Mouse (Mus musculus) megakaryocyte, adult 5-6 weeks (primary cell): ENCODE data around the gene Sufu. TPM values are rescaled to one million over a fixed set of nuclear protein-coding genes. Genes with fewer than 3 reads are reported as not detected.

ENCODE experiments used
- ATAC-seq: 2 replicates; pipeline ENCODE4 v1.8.0; 2016; ENCODE audit warnings: mild to moderate bottlenecking, inconsistent platforms; ENCODE audit not compliant: poor library complexity, severe bottlenecking
- total RNA-seq, 2 experiments: library from RNA; stranded (forward) in 1 of 2; stranded (reverse) in 1 of 2; fragments of 153-499, 151-499 nt in 1 of 2; fragments of 221-1000, 200-1000 nt in 1 of 2; gene quantifications; 2 replicates each; pipeline versions ENCODE4 v1.2.3 to v1.2.4; 2015 to 2017

The Sufu gene
- total RNA-seq (2015), result 6.4 and 6.9 TPM in 2 replicates
- 3.0 and 5.5 TPM in 2 replicates for total RNA-seq (2017)

- ATAC-seq, result peak; percentile 83
These were observed at the start of gene Sufu for GRCm38 (mm10) chr19:46396686-46397435. Gene Sufu, plus strand, starts transcription at chr19:46396896.

- ATAC-seq, result no peak
These were observed 49.5 kb upstream of the Sufu start for GRCm38 (mm10) chr19:46347146-46347545.

- ATAC-seq, result no peak
These were observed 48.6 kb upstream of the Sufu start for GRCm38 (mm10) chr19:46347936-46348668.

GRCm38 (mm10) chr19:46348761-46349458 is 47.8 kb upstream of the Sufu start:
- peak; percentile 86 for ATAC-seq

GRCm38 (mm10) chr19:46349550-46349949 is 47.1 kb upstream of the Sufu start:
- ATAC-seq, result no peak

- peak; percentile 56 for ATAC-seq
These were observed 46.3 kb upstream of the Sufu start, which contains the start of gene 2310034G01Rik for GRCm38 (mm10) chr19:46350168-46350932. Gene 2310034G01Rik, minus strand, starts transcription at chr19:46350302.

GRCm38 (mm10) chr19:46356701-46357138 is 40.0 kb upstream of the Sufu start:
- ATAC-seq, result peak; percentile 96

- ATAC-seq, result no peak
These were observed 39.1 kb upstream of the Sufu start for GRCm38 (mm10) chr19:46357344-46358280.

GRCm38 (mm10) chr19:46358381-46358780 is 38.3 kb upstream of the Sufu start:
- ATAC-seq, result no peak

GRCm38 (mm10) chr19:46362104-46362503 is 34.6 kb upstream of the Sufu start:
- ATAC-seq, result no peak

- peak; percentile 77 for ATAC-seq
These were observed 33.2 kb upstream of the Sufu start for GRCm38 (mm10) chr19:46363294-46364009.

- no peak for ATAC-seq
These were observed 28.7 kb upstream of the Sufu start for GRCm38 (mm10) chr19:46367798-46368590.

- peak; percentile 97 for ATAC-seq
These were observed 27.5 kb upstream of the Sufu start for GRCm38 (mm10) chr19:46369204-46369603.

GRCm38 (mm10) chr19:46374477-46375088 is 22.1 kb upstream of the Sufu start:
- ATAC-seq, result peak; percentile 85

GRCm38 (mm10) chr19:46375489-46375888 is 21.2 kb upstream of the Sufu start:
- ATAC-seq, result no peak

- ATAC-seq, result no peak
These were observed 20.8 kb upstream of the Sufu start for GRCm38 (mm10) chr19:46375891-46376290.

- no peak for ATAC-seq
These were observed 14.4 kb upstream of the Sufu start for GRCm38 (mm10) chr19:46382275-46382674.

GRCm38 (mm10) chr19:46389872-46390271 is 6.8 kb upstream of the Sufu start:
- no peak for ATAC-seq
